Mouse (Mus musculus): ENCODE data around the gene Chst4.
A peak's percentile ranks its signal among the peaks of the same experiment; 100 is the strongest.

- TF ChIP-seq CTCF (IDR thresholded peaks at IDR 0.05; ENCODE audit: borderline replicate concordance, insufficient read depth, low read length) (no peak), POLR2A (IDR thresholded peaks at IDR 0.05; ENCODE audit: low read depth, low read length) (peak; percentile 46; the same call in 1 of the 2 replicates)
Measured at GRCm38 (mm10) chr8:110079282-110080221, 40.0 kb upstream of the Chst4 start, which contains the start of gene Zfp612.

Measured in embryonic fibroblast, embryonic 13.5 days (primary cell).